Mouse (Mus musculus) MEL (cell line): ENCODE results near the gene AU040320. TPM values are rescaled to one million over a fixed set of nuclear protein-coding genes. Genes with fewer than 3 reads are reported as not detected.
A peak's percentile ranks its signal among the peaks of the same experiment; 100 is the strongest.

Source experiments
- DNase-seq: peaks from one replicate; pipeline ENCODE4 v3.0.0; 2011; ENCODE audit warnings: low read depth, low spot score
- H3K27ac ChIP-seq: 2 replicates; pipeline ENCODE4 v1.5.1; 2012; ENCODE audit warnings: low read depth, mild to moderate bottlenecking, control low read depth, low read length, moderate library complexity; ENCODE audit not compliant: control insufficient read depth
- H3K27me3 ChIP-seq, 2 experiments: fragments of 150-350 bp in 1 of 2; sonication (generic) in 1 of 2; 2 replicates each; pipeline ENCODE4 v1.6.1; 2012; ENCODE audit warnings: low read length in 2 of 2, mild to moderate bottlenecking in 2 of 2, improper control_type of control experiment in 1 of 2, moderate library complexity in 1 of 2; ENCODE audit not compliant: insufficient read depth in 2 of 2, control insufficient read depth in 1 of 2
- H3K36me3 ChIP-seq, 2 experiments: 2 replicates each; pipeline ENCODE4 v1.6.1; 2012 to 2014; ENCODE audit warnings: low read length in 2 of 2, improper control_type of control experiment in 1 of 2, inconsistent platforms in 1 of 2, mild to moderate bottlenecking in 1 of 2; ENCODE audit not compliant: insufficient read depth in 2 of 2, control insufficient read depth in 1 of 2
- H3K4me1 ChIP-seq, 2 experiments: fragments of 150-350 bp in 1 of 2; sonication (generic) in 1 of 2; 2 replicates each; pipeline ENCODE4 v1.6.1; 2012; ENCODE audit warnings: low read length in 2 of 2, improper control_type of control experiment in 1 of 2, mild to moderate bottlenecking in 1 of 2; ENCODE audit not compliant: insufficient read depth in 2 of 2, control insufficient read depth in 1 of 2
- H3K4me3 ChIP-seq, 2 experiments: fragments of 150-350 bp in 1 of 2; sonication (generic) in 1 of 2; 2 replicates each; pipeline ENCODE4 v1.5.1; 2012; ENCODE audit warnings: low read depth in 2 of 2, low read length in 2 of 2, mild to moderate bottlenecking in 2 of 2, moderate library complexity in 2 of 2, control low read depth in 1 of 2, improper control_type of control experiment in 1 of 2; ENCODE audit not compliant: control insufficient read depth in 1 of 2, insufficient read depth in 1 of 2
- H3K79me2 ChIP-seq: 2 replicates; pipeline ENCODE4 v1.6.1; 2012; ENCODE audit warnings: mild to moderate bottlenecking, low read length, moderate library complexity; ENCODE audit not compliant: control insufficient read depth, poor library complexity, insufficient read depth
- H3K9ac ChIP-seq: 2 replicates; pipeline ENCODE4 v1.6.1; 2012; ENCODE audit warnings: low read depth, mild to moderate bottlenecking, control low read depth, low read length, moderate library complexity; ENCODE audit not compliant: control insufficient read depth, poor library complexity, severe bottlenecking
- H3K9me3 ChIP-seq: fragments of 150-350 bp; sonication (generic); replicated peaks from 2 replicates; pipeline ENCODE4 v1.6.1; 2012; ENCODE audit warnings: mild to moderate bottlenecking, low read length, improper control_type of control experiment, moderate library complexity; ENCODE audit not compliant: insufficient read depth
- CHD2 ChIP-seq: IDR thresholded peaks from 2 replicates; pipeline ENCODE4 v1.6.1; 2011; ENCODE audit warnings: low read length, improper control_type of control experiment
- EP300 ChIP-seq, 2 experiments: IDR thresholded peaks; 2 replicates each; pipeline ENCODE4 v1.6.1; 2011; ENCODE audit warnings: improper control_type of control experiment in 2 of 2, low read length in 2 of 2, low read depth in 1 of 2, mild to moderate bottlenecking in 1 of 2
- GATA1 ChIP-seq: IDR thresholded peaks from 2 replicates; pipeline ENCODE4 v1.6.1; 2011; ENCODE audit warnings: low read depth, low read length, improper control_type of control experiment
- MAFK ChIP-seq: IDR thresholded peaks from 2 replicates; pipeline ENCODE4 v1.6.1; 2011; ENCODE audit warnings: low read depth, mild to moderate bottlenecking, low read length, improper control_type of control experiment, borderline replicate concordance
- MEF2A ChIP-seq: IDR thresholded peaks from 2 replicates; pipeline ENCODE4 v1.6.1; 2014; ENCODE audit warnings: low read depth, mild to moderate bottlenecking, inconsistent platforms, low read length, improper control_type of control experiment; ENCODE audit not compliant: poor library complexity, insufficient replicate concordance, severe bottlenecking; ENCODE audit errors: extremely low read depth
- MYB ChIP-seq: IDR thresholded peaks from 2 replicates; pipeline ENCODE4 v1.6.1; 2011; ENCODE audit warnings: mild to moderate bottlenecking, low read depth, low read length, improper control_type of control experiment
- MYC ChIP-seq: IDR thresholded peaks from 2 replicates; pipeline ENCODE4 v1.6.1; 2011; ENCODE audit warnings: low read depth, mild to moderate bottlenecking, low read length, improper control_type of control experiment, moderate library complexity
- NELFE ChIP-seq: IDR thresholded peaks from 2 replicates; pipeline ENCODE4 v1.6.1; 2011; ENCODE audit warnings: low read depth, low read length, improper control_type of control experiment
- NRF1 ChIP-seq: IDR thresholded peaks from 2 replicates; pipeline ENCODE4 v1.6.1; 2014; ENCODE audit warnings: low read depth, mild to moderate bottlenecking, inconsistent platforms, low read length, improper control_type of control experiment, moderate library complexity; ENCODE audit not compliant: poor library complexity, insufficient read depth, severe bottlenecking
- RAD21 ChIP-seq: IDR thresholded peaks from 2 replicates; pipeline ENCODE4 v1.6.1; 2011; ENCODE audit warnings: mild to moderate bottlenecking, low read depth, low read length, improper control_type of control experiment
- RCOR1 ChIP-seq: IDR thresholded peaks from 2 replicates; pipeline ENCODE4 v1.6.1; 2012; ENCODE audit warnings: low read depth, mild to moderate bottlenecking, inconsistent platforms, low read length, improper control_type of control experiment
- TCF12 ChIP-seq: IDR thresholded peaks from 2 replicates; pipeline ENCODE4 v1.6.1; 2014; ENCODE audit warnings: low read depth, mild to moderate bottlenecking, inconsistent platforms, low read length, improper control_type of control experiment, moderate library complexity
- UBTF ChIP-seq: IDR thresholded peaks from 2 replicates; pipeline ENCODE4 v1.6.1; 2012; ENCODE audit warnings: low read depth, mild to moderate bottlenecking, inconsistent platforms, low read length, improper control_type of control experiment, moderate library complexity, borderline replicate concordance; ENCODE audit not compliant: insufficient read depth
- ZC3H11A ChIP-seq: IDR thresholded peaks from 2 replicates; pipeline ENCODE4 v1.6.1; 2012; ENCODE audit warnings: low read depth, mild to moderate bottlenecking, inconsistent platforms, low read length, improper control_type of control experiment
- ZMIZ1 ChIP-seq: IDR thresholded peaks from 2 replicates; pipeline ENCODE4 v1.6.1; 2012; ENCODE audit warnings: low read depth, mild to moderate bottlenecking, inconsistent platforms, low read length, improper control_type of control experiment, moderate library complexity
- ZNF384 ChIP-seq: IDR thresholded peaks from 2 replicates; pipeline ENCODE4 v1.6.1; 2012; ENCODE audit warnings: low read depth, mild to moderate bottlenecking, inconsistent platforms, low read length, improper control_type of control experiment
- polyA plus RNA-seq, 2 experiments: library from polyadenylated mRNA; stranded (reverse) in 1 of 2; unstranded in 1 of 2; fragments of >175 nt in 1 of 2; fragments of >200 nt in 1 of 2; gene quantifications; 2 replicates each; pipeline versions ENCODE4 v1.2.1 to v1.2.4; 2012; ENCODE audit warnings: low replicate concordance in 2 of 2, low read depth in 1 of 2; ENCODE audit not compliant: insufficient read length in 2 of 2, insufficient read depth in 1 of 2, missing spikeins in 1 of 2
- total RNA-seq: library from RNA; depleted of rRNA; stranded (reverse); fragments of 300-350 nt; gene quantifications from 2 replicates; pipeline ENCODE4 v1.2.3, GENCODE M21; 2012

The AU040320 gene
- total and polyA plus RNA-seq, 3 experiments: 10.2 to 17.1 TPM; not detected in 1

GRCm38 (mm10) chr4:126770831-126771230, 17.5 kb downstream of the AU040320 start:
- Histone ChIP-seq H3K4me1 (peaks cover 9 to 19% of the 10 kb centered on the region in 2 experiments), H3K79me2 (no peaks in the 10 kb centered on the region), H3K27me3 (no peaks in the 10 kb centered on the region), H3K36me3 (peaks cover 0 to 24% of the 10 kb centered on the region in 2 experiments; a peak in 2 of 4 replicates), H3K9ac (no peak overlapping the region), H3K9me3 (no peaks in the 10 kb centered on the region), H3K4me3 (no peak overlapping the region), H3K27ac (0 out of 2 replicates have a peak overlapping the region, but pooled peaks have one; percentile 9)
- DNase-seq: peak; percentile 52
- TF ChIP-seq NRF1: no peak

DNA sequence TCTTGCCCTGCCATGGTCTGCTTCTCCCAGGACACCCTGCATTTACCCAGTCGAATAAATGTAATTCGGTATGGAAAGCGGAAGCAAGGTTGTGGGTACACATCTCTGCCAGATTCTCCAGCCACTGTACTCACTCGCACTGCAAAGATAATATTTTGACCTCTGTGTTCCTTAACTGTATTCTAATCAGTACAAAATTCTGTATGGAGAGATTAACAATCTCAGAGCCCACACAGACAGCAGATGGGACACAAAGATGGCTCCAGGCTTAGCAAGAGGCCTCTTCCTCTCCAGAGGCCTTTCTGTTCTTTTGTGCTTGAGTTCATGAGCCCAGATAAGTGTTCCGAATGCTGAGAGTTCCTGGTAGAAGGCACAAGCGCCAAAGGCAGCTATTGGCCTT, 20.5 kb downstream of the AU040320 start:
- Histone ChIP-seq H3K36me3 (peaks cover 0 to 24% of the 10 kb centered on the region in 2 experiments; a peak in 2 of 4 replicates), H3K9ac (no peak overlapping the region), H3K4me1 (peaks cover 9 to 19% of the 10 kb centered on the region in 2 experiments), H3K79me2 (no peaks in the 10 kb centered on the region), H3K27ac (no peak overlapping the region), H3K4me3 (no peak overlapping the region), H3K27me3 (no peaks in the 10 kb centered on the region), H3K9me3 (no peaks in the 10 kb centered on the region)
- TF ChIP-seq MYC: no peak
- TF ChIP-seq ZNF384: no peak
- 0 out of 4 replicates have a peak, but pooled peaks of 1 of the 2 experiments have one; percentile 7 for TF ChIP-seq EP300 (IDR thresholded peaks at IDR 0.05; ENCODE audit: low read depth in 1 of 2, low read length in 2 of 2)
- TF ChIP-seq ZMIZ1: no peak
- no peak for TF ChIP-seq MEF2A
- TF ChIP-seq NRF1: no peak
- 0 out of 2 replicates have a peak, but pooled peaks have one; percentile 21 for TF ChIP-seq GATA1
- TF ChIP-seq ZC3H11A: no peak
- TF ChIP-seq NELFE: no peak
- TF ChIP-seq MYB: no peak
- no peak for TF ChIP-seq CHD2
- no peak for TF ChIP-seq RAD21
- TF ChIP-seq RCOR1: peak; percentile 51; the same call in 1 of the 2 replicates
- no peak for TF ChIP-seq MAFK
- TF ChIP-seq UBTF: no peak
- TF ChIP-seq TCF12: 0 out of 2 replicates have a peak, but pooled peaks have one; percentile 4
- DNase-seq: no peak
